Mouse (Mus musculus) heart, adult 2 months (tissue): Measurements from ENCODE around the gene Slc45a1. TPM values are rescaled to one million over a fixed set of nuclear protein-coding genes. Genes with fewer than 3 reads are reported as not detected.

Experiments used
- DNase-seq, 2 experiments: peaks; one replicate each; pipeline ENCODE4 v3.0.0; 2021
- H3K27ac ChIP-seq: fragments of 200-600 bp; 2 replicates; pipeline ENCODE4 v1.8.1; 2022
- H3K27me3 ChIP-seq: fragments of 200-500 bp; 2 replicates; pipeline ENCODE4 v1.6.1; 2012; ENCODE audit warnings: mild to moderate bottlenecking, low read length, inconsistent platforms, mixed read lengths; ENCODE audit not compliant: control insufficient read depth, insufficient read depth
- H3K36me3 ChIP-seq: fragments of 200-500 bp; 2 replicates; pipeline ENCODE4 v1.6.1; 2012; ENCODE audit warnings: low read length, inconsistent platforms; ENCODE audit not compliant: control insufficient read depth, insufficient read depth
- H3K4me1 ChIP-seq: fragments of 200-500 bp; 2 replicates; pipeline ENCODE4 v1.6.1; 2011; ENCODE audit warnings: low read length; ENCODE audit not compliant: control insufficient read depth, insufficient read depth
- H3K4me3 ChIP-seq: fragments of 200-600 bp; 2 replicates; pipeline ENCODE4 v1.8.1; 2022
- H3K79me2 ChIP-seq: fragments of 200-500 bp; replicated peaks from 2 replicates; pipeline ENCODE4 v1.6.1; 2012; ENCODE audit warnings: mild to moderate bottlenecking, inconsistent platforms, low read length, moderate library complexity, mixed read lengths; ENCODE audit not compliant: control insufficient read depth, insufficient read depth
- H3K9ac ChIP-seq: fragments of 200-500 bp; 2 replicates; pipeline ENCODE4 v1.6.1; 2012; ENCODE audit warnings: low read depth, mild to moderate bottlenecking, control low read depth, inconsistent platforms, low read length, mixed read lengths
- CTCF ChIP-seq: fragments of 200-600 bp; IDR thresholded peaks from 2 replicates; pipeline ENCODE4 v1.8.1; 2022; ENCODE audit warnings: antibody characterized with exemption, mild to moderate bottlenecking, moderate library complexity
- EP300 ChIP-seq: fragments of 200-500 bp; IDR thresholded peaks from 2 replicates; pipeline ENCODE4 v1.6.1; 2011; ENCODE audit warnings: low read depth, low read length, control low read depth; ENCODE audit not compliant: insufficient read depth
- POLR2A ChIP-seq: fragments of 200-500 bp; IDR thresholded peaks from 2 replicates; pipeline ENCODE4 v1.6.1; 2011; ENCODE audit warnings: mild to moderate bottlenecking, low read depth, low read length, control low read depth; ENCODE audit not compliant: insufficient read depth
- WGBS: fragments of 180-500 bp; shearing (Covaris S2); methylation state at CpG from one replicate; pipeline ENCODE4 v1.1.7; 2018; 5-methylcytosine and 5-hydroxymethylcytosine counted together
- intact Hi-C: fragments of 180-260 bp; cut with DNase I; formaldehyde crosslinking; loops from one replicate; pipeline ENCODE4 v1.15.1; 2025
- polyA plus RNA-seq: library from polyadenylated mRNA; depleted of rRNA; stranded (reverse); fragments of >200 nt; gene quantifications from 2 replicates; pipeline ENCODE4 v1.2.3, GENCODE M21; 2012
- total RNA-seq, 2 experiments: library from RNA; stranded (reverse); gene quantifications; 2 replicates each; pipeline ENCODE4 v1.2.3; 2021

Gene Slc45a1
- total and polyA plus RNA-seq, 3 experiments, result not detected

GRCm38 (mm10) chr4:150653072-150653599, 1.2 kb upstream of the Slc45a1 start:
- H3K4me3 ChIP-seq, result no peak overlapping the region
- WGBS, result 47% methylated on average over 10 of the region's 11 CpGs
- H3K27ac ChIP-seq, result no peak overlapping the region
- H3K9ac ChIP-seq, result no peak overlapping the region
- no peaks in the 10 kb centered on the region; the same call in 1 of the 2 replicates for H3K4me1 ChIP-seq
- H3K27me3 ChIP-seq, result peaks cover 4% of the 10 kb centered on the region; the same call in 1 of the 2 replicates
- no peaks in the 10 kb centered on the region for H3K79me2 ChIP-seq
- H3K36me3 ChIP-seq, result no peaks in the 10 kb centered on the region
- TF ChIP-seq POLR2A, result no peak
- no peak for TF ChIP-seq CTCF
- TF ChIP-seq EP300, result no peak
- DNase-seq, result no peak
- intact Hi-C loops, result no loop called here

- Histone ChIP-seq H3K4me3 (no peak overlapping the region), H3K27ac (no peak overlapping the region), H3K9ac (no peak overlapping the region), H3K36me3 (no peaks in the 10 kb centered on the region), H3K27me3 (peaks cover 4% of the 10 kb centered on the region; the same call in 1 of the 2 replicates), H3K4me1 (no peaks in the 10 kb centered on the region), H3K79me2 (no peaks in the 10 kb centered on the region)
- DNase-seq, result no peak
- intact Hi-C loops, result no loop called here
- TF ChIP-seq CTCF (no peak), EP300 (no peak), POLR2A (no peak)
- WGBS, result 42% methylated on average over 5 of the region's 5 CpGs
These were observed 2.6 kb downstream of the Slc45a1 start for GRCm38 (mm10) chr4:150649327-150649726.

- H3K27ac ChIP-seq, result no peak overlapping the region
- H3K27me3 ChIP-seq, result no peaks in the 10 kb centered on the region
- intact Hi-C loops, result no loop called here
- no peak overlapping the region for H3K9ac ChIP-seq
- H3K4me1 ChIP-seq, result no peaks in the 10 kb centered on the region
- 88% methylated on average over 9 of the region's 9 CpGs for WGBS
- no peak overlapping the region for H3K4me3 ChIP-seq
- no peaks in the 10 kb centered on the region for H3K79me2 ChIP-seq
- TF ChIP-seq EP300 (no peak), CTCF (no peak), POLR2A (no peak)
- DNase-seq, result no peak
- no peaks in the 10 kb centered on the region for H3K36me3 ChIP-seq
These were observed 7.7 kb downstream of the Slc45a1 start for GRCm38 (mm10) chr4:150644299-150644698.

GRCm38 (mm10) chr4:150636635-150637034, 15.3 kb downstream of the Slc45a1 start:
- DNase-seq, result no peak
- Histone ChIP-seq H3K27ac (no peak overlapping the region), H3K27me3 (no peaks in the 10 kb centered on the region), H3K36me3 (no peaks in the 10 kb centered on the region), H3K79me2 (no peaks in the 10 kb centered on the region), H3K4me3 (no peak overlapping the region), H3K9ac (no peak overlapping the region), H3K4me1 (no peaks in the 10 kb centered on the region)
- TF ChIP-seq EP300 (no peak), CTCF (no peak), POLR2A (no peak)
- intact Hi-C loops, result no loop called here
- WGBS, result 89% methylated on average over 6 of the region's 6 CpGs

- WGBS, result 73% methylated on average over 10 of the region's 10 CpGs
- Histone ChIP-seq H3K79me2 (no peaks in the 10 kb centered on the region), H3K36me3 (no peaks in the 10 kb centered on the region), H3K9ac (no peak overlapping the region), H3K27me3 (no peaks in the 10 kb centered on the region), H3K4me3 (no peak overlapping the region), H3K27ac (no peak overlapping the region), H3K4me1 (no peaks in the 10 kb centered on the region)
- intact Hi-C loops, result no loop called here
- TF ChIP-seq CTCF (no peak), EP300 (no peak), POLR2A (no peak)
- no peak for DNase-seq
These were observed 16.4 kb downstream of the Slc45a1 start for GRCm38 (mm10) chr4:150635568-150635967.

GRCm38 (mm10) chr4:150629266-150629665, 22.7 kb downstream of the Slc45a1 start:
- DNase-seq, result no peak
- no peak overlapping the region for H3K27ac ChIP-seq
- H3K4me3 ChIP-seq, result no peak overlapping the region
- H3K4me1 ChIP-seq, result no peaks in the 10 kb centered on the region
- 60% methylated on average over 11 of the region's 11 CpGs for WGBS
- TF ChIP-seq EP300 (no peak), POLR2A (no peak), CTCF (no peak)
- no peaks in the 10 kb centered on the region for H3K79me2 ChIP-seq
- no peaks in the 10 kb centered on the region for H3K27me3 ChIP-seq
- intact Hi-C loops, result loop anchor here (5.0 to 10.0 kb wide), 2 partner anchors 282 to 374 kb away; no protein-coding TSS in a partner anchor
- no peaks in the 10 kb centered on the region for H3K36me3 ChIP-seq
- no peak overlapping the region for H3K9ac ChIP-seq
